Mouse (Mus musculus): ENCODE measurements around the gene Nptn.

Gene Nptn

DNA sequence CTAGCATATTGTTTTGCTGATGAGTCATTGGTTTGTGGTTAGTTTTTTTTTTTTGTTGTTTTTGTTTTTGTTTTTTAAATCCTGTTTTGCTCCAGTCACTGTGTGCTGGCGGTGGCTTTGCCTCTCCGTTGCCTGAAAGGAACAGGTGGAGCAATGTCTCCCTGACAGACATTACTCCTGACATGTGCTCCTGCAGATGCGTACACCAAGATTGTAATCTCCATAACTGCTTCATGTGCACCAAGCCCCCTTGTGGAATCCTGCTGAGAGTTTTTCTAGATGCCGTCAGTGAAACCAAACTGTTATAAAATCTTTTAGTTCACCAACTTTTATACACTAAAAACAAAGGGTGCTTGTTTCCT, 67.2 kb downstream of the Nptn start:
- no peak for DNase-seq (ENCODE audit: extremely low read depth, insufficient read length, low spot score)

DNA sequence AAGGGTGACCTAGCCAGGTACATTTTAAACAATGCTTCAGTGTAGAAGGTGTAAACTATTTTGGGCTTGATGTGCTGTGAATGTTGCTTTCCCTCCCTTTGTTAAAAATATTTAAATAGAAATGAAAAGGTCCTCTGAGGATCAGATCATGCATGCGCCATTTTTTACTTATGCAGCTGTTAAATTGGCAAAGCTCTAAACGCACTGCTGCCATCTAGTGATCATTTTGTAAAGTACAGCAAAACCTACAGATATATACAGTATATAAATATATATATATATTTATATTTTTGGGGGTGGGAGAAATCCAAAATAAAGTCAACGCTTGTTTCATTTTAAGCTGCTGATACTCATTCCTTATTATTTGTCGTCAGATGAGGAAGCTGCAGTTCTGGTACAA, 70.0 kb downstream of the Nptn start:
- DNase-seq (ENCODE audit: extremely low read depth, insufficient read length, low spot score): no peak

DNA sequence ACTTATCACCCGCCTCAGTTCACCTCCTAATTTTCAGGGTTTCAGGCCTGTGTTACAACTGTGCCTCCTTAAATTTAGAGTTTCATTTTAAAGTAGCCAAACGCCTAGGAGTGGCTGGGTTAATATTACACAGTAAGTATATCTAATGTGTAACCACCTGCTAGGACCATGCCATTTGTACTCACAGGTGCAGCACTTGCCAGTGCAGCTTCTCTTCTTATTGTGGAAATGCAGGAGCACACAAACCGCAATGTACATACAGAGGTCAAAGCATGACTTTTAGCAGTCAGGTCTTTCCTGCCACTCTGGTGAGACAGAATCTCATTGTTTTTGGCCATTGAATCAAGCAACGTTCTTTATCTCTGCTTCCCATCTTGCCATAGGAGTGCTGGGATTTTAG, 72.5 kb downstream of the Nptn start:
- DNase-seq (ENCODE audit: extremely low read depth, insufficient read length, low spot score): no peak

DNA sequence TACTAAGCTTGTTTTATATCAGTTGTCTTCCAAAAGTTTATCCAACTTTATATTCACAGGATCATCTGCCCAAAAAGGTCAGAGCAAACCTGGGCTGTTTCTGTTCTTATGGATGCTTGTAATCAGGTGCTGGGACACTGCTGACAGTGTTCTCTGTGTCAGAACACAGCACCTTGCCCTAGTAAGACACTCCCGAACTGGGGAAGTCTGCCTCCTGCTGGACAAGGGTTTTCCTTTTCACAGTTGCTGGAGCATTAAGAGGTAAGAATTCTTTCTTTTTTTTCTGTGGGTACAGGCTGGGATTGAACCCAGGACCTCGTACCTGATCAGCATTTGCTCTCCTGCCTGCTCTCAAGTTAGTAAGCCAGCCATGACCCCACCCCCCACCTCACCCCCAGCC, 74.4 kb downstream of the Nptn start:
- DNase-seq (ENCODE audit: extremely low read depth, insufficient read length, low spot score): no peak

DNA sequence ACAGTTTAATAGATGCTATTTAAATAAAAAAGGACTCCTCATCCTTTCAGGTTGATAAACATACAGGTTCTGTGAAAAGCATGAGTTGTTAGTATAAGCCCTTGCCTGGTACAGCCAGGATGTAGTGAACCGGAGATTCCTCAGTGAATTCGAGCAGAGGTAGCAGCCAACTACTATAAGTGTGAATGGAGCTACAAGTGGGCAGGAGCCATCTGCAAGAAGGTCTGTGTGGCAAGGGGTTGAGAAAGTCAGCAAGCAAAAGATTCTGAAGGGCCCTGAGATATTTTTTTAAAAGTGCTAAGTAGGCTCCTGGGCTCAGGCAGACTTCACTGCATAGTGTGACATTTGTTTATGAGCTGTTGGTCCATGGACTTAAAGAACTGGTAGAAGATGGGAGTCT, 74.8 kb downstream of the Nptn start:
- no peak for DNase-seq (ENCODE audit: extremely low read depth, insufficient read length, low spot score)

DNA sequence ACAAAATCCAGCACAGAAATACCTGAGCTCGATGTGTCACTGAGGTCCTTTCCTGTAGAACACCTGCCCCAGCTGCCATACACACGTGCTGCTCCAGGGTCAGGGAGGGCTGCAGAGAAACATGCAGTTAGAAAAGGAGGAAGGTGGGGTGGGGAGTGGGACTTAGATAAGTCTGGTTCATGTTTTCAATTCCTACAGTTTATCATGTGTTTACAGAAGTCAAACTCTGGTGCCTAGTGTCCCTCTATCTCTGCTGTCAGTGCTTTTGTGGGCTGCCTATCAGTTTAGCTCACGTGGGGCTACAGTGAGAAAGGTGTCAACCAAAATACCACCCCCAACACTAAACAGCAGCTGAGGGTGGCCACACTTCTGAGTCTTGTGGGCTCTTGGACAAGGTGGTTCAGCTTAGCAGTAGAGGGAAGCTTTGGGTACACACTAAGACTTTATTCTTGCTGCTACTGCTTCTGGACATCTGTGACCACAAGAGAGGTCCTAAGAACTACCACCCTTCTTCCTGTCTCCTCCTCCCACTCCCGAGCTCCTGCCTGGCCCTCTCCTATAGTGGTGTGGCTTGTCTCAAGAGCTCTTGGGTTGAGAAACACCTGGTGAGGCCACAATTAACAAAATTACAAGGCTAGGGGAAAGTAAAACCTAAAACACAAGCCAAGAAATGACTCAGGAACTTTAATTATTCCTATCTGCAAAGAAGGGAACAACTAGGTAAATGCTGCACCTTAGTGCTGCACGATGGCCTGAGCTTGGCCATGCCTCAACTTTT, 75.9 kb downstream of the Nptn start:
- no peak for DNase-seq (ENCODE audit: extremely low read depth, insufficient read length, low spot score)

DNA sequence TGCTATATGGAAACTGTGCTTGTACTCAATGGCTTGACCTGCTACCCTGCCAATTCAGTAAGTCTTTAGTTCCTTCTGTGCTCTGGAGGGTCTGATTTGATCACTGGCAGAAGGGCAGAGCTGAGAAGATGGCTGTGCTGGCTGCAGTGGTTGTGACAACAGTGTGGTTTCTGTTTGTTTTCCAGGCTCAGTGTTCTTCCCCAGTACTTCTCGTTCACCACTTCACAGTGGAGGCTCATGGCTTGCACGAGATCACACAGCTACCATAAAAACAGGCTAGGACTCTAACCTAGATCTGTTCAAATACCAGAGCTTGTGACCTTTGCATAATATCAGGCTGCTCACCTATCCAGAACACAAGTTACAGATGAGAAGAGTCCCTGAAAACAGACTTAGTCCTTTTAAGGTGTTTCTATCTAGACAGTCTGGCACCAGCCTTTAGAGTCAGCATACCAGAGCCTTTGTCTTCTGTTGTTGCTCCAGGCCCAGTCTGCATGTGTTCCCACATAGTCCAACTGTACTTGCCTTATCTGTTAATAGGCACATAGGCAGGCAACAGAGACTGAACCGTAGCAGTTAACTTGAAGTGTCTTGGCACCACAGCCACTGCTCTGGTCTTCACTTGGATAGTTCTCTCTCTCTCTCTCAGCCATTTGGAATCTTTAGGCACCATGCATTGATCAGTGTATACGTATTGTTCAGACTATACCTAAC, 76.7 kb downstream of the Nptn start:
- no peak for DNase-seq (ENCODE audit: extremely low read depth, insufficient read length, low spot score)

DNA sequence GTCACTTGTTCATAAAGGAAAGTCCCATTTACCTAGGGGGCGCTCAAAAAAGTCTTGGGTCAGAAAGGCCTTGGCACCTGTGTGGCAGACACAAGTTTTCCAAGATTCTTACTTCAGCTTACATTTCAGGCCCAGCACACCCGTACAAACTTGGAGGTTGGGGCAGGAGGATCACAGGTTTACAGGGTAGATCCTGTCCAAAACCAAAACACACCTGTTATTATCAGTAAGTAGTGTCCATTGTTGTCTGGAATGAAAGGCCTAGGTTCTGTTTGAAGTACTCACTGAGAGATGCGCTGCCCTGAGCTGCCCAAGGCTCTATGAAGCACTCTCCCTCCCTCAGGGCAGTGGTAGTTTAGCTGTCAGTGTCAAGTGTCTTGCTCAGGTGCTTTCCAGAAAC, 77.3 kb downstream of the Nptn start:
- no peak for DNase-seq (ENCODE audit: extremely low read depth, insufficient read length, low spot score)

DNA sequence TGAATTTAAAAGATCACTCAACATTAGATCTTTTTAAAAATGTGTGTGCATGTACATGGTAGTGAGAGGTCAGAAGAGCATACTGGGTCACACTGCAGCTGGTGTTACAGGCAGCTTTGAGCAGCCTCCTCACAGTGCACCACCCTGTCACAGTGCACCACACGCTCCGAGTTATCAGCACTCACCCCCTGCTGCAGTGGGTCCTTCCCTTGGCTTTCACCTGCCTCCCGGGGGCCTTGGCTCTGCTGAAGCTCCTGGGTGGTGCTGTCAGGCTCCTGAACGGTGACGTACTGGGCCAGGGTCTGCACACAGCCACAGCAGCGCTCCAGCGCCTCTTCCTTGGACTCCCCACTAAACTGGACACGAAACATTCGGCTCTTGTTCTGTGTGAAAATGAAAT, 77.9 kb downstream of the Nptn start:
- no peak for DNase-seq (ENCODE audit: extremely low read depth, insufficient read length, low spot score)

DNA sequence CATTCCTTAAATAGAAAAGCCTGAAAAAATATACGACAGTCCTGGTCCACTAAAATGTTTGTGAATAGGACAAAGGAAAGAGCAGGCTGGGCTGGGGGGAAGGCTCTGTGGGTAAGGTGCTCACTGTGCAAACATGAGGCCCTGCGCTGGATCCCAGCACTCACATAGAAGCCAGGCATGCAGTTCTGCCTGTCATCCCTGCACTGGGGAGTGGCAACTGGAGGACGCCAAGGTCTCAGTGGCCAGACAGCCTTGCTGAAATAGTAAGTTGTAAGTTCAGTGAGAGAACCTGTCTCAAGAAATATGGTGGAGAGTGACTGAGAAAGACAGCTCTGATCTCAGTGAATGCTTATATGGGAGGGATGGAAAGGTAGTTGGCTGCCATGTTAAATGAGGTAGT, 78.6 kb downstream of the Nptn start:
- no peak for DNase-seq (ENCODE audit: extremely low read depth, insufficient read length, low spot score)

DNA sequence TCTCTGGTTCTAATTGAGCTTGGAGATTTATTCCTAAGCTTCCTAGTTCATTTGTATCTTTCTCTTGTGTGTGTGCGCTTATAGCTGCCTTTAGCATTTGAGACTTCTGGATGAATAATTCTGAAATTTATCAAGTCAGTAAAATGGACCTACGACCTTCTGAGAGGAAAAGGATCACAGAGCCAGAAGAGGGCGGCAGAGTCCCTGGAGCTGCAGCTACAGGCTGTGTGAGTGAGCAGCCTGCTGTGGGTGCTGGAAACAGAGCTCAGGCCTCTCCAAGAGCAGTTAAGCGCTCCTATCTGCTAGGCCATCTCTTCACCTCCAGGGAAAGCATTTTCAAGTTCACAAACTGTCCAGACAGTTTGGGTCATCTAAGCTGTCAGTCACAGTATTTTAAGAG, 80.0 kb downstream of the Nptn start:
- no peak for DNase-seq (ENCODE audit: extremely low read depth, insufficient read length, low spot score)

DNA sequence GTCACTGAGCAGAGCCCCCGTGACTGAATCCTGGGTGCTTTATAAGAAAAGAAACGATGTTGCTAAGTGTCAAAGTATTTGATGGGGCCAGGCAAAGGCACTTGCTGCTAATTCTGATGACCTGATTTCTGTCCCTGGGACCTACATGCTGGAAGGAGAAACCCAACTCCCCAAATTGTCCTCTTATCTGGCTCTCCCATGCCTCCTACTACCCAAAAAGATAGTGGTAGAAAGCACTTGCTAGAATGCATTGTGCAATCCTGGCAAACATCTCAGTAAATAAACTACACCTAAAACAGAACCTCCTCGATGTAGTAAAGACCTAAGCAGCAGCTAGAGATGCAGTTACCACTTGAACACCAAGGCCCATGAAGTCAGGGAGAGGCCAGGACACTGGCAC, 80.8 kb downstream of the Nptn start:
- no peak for DNase-seq (ENCODE audit: extremely low read depth, insufficient read length, low spot score)

DNA sequence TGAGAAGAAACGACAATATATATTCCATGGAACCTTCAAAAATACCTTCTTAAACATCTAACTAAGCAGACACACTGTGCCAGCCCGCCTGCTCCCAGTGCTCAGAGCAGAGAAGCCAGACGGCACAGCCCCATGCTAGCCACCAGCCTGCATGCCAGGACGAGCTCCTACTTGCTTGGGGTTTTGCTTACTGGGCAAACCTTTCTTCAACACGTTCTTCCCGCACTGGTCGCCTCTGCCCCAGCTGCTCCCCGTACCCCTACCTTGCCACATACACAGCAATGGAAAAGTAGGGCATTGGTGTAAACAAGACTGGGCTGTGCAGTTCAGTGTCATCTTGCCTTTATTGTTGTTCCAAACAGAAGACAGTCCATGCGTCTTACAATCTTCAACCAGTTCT, 83.5 kb downstream of the Nptn start:
- no peak for DNase-seq (ENCODE audit: extremely low read depth, insufficient read length, low spot score)

DNA sequence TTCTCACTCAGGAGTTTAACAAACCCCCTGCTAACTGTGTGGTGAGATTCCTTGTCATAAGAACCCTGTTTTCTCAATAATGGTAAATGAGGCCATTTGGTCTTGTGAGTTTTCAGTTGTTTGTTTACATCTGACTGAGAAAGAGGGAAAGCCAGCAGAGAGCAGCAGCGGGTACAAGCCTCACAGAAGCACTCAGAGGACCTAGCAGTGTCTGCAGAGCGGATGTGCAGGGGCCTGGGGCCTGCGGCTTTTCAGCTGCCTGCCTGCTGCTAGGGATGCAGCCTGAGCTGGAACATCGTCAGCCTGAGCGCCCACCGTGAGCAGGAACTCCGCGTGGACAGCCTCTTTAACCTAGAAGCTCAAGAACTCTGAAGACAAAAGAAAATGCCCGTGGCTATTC, 84.2 kb downstream of the Nptn start:
- DNase-seq (ENCODE audit: extremely low read depth, insufficient read length, low spot score): no peak

DNA sequence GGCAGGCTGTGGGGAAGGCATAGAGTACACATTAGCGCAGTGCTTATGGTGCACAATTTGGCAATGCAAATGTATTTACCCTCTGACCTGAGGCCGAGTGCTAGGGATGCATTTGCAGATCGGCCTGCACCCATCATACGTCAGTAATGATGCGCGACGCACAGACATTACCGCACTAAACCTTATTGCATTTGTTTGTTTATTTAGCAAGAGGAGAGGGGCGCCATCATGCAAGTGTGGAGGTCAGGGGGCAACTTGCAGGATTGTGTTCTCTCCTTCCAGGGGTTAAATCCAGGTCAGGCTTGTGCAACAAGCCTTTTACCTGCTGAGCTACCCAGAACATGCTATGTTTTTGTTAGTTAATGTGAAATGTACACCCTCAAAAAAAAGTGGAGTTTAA, 85.2 kb downstream of the Nptn start:
- no peak for DNase-seq (ENCODE audit: extremely low read depth, insufficient read length, low spot score)

DNA sequence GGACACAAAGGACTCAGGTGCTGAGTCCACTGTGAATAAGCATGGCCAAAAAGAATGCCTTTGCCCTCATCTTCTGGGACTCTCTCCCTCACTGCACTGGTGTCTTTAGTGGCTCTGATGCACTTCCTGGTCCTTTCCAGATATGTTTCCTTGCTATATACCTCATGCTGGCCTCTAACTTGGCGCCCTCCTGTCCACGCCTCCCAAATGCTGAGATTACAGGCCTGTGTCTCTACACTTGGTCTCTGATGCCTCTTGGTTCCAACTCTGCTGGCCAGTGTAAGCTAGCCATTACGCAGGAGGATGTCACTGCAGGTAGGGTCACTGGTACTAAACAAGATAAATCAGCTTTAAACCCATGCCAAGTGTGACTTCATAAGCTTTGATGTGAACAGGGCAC, 86.1 kb downstream of the Nptn start:
- DNase-seq (ENCODE audit: extremely low read depth, insufficient read length, low spot score): no peak

DNA sequence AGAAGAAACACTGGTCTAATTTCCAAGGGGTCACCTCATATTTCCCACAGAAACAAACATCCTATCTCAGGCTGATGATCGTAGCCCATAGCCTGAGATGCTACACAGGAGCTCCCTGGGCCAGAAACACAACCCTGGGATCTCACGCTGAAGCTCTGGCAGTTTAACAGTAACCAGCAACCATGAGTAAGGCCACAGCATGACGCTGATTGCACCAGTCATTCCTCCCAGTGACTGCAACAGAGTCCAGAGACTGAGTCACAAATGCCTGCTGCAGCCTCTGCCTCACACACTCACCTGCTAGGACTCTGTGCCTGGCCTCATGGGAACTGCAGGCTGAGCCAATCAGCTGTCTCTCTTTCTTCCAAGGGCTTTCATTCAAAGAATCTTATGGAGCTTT, 87.0 kb downstream of the Nptn start:
- DNase-seq (ENCODE audit: extremely low read depth, insufficient read length, low spot score): no peak

DNA sequence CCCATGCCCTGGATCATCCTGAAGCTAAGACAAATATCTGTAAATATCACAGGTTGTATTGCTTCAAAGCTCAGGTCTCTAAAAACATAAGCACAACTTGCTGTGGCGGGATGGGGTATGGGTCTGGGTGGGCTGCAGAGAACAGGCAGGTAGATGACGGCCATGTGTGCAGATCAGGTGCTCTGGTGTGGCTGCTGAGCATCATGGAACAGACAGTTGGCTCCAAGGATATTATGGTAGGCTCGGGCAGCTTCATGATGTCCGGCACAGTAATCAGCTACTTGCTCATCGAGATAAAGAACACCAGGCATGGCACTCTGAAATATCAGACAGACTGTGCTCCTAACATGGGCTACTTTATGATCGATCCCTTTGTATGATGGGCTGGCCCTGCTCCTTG, 87.8 kb downstream of the Nptn start:
- DNase-seq (ENCODE audit: extremely low read depth, insufficient read length, low spot score): no peak

DNA sequence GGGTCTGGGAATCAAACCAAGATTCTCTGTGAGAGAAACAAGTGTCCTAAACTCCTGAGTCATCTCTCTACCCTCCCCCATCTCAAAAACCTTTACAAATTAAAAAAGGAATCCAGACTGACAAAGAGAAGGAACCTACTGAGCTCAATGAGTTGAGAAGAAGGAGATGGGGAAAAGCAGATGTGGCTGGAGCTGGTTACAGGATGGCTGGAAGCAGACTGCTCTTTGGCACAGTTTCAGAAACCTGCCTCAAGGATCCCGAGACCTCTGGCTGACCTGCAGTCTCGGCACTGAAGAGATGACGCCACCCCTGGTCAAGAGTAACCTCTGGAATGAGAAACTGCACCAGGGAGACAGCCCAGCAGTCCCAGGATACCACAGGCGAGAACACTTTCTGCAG, 90.4 kb downstream of the Nptn start:
- peak; percentile 64 for DNase-seq (ENCODE audit: extremely low read depth, insufficient read length, low spot score)

DNA sequence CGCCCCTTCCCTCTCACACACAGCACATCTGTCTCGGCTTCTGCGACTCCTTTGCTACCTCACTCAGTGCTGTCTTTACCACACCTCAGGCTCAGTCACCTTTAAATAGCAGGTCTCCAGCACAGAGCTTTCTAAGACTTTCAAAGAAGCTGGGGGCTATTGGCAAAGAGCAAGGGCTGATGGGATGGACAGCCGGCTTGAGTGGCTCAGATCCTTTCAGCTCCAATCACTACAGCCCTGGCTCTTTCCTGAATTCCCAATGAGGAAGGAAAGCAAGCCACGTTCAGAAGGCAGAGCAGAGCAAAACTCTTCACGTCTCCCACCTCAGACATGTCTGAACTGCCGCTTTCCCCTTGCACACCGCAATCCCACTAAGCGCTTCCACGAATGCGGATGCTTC, 92.7 kb downstream of the Nptn start:
- DNase-seq (ENCODE audit: extremely low read depth, insufficient read length, low spot score): no peak

DNA sequence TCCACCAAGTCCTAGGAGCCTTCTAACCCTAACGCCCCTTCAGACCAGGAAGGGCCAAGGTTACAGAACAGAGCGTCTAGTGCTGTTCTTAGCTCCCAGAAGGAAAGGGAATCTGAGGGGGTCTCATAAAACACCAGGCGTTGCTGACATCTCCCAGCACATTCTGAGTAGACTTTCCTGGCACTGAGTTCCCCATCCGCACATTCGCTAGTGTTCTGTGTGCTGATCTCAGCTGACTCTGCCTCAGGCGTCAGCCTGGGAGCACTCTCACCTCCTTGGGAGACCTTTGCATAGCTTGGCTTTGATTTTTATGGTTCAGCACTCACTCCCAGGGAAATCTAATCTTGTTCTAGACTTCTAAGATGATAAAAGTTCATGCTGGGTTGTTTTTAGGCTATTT, 93.3 kb downstream of the Nptn start:
- DNase-seq (ENCODE audit: extremely low read depth, insufficient read length, low spot score): no peak

DNA sequence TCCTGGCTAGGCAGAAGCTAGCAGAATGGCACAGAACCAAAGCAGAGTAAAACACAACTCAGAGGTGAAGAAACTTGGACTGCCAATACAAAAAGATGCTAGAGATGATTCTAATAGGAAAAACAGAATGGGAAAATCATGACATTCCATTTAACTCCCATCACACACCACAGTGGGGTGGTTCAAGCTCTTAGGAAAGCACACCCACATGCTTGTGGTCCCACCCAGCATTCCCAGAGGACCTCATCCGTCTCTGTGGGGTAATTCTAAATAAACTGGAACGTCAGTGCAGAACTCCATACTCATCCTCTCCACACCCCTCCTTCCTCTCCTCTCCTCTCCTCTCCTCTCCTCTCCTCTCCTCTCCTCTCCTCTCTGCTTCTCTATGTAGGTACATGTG, 99.4 kb downstream of the Nptn start:
- peak; percentile 50 for DNase-seq (ENCODE audit: extremely low read depth, insufficient read length, low spot score)

DNA sequence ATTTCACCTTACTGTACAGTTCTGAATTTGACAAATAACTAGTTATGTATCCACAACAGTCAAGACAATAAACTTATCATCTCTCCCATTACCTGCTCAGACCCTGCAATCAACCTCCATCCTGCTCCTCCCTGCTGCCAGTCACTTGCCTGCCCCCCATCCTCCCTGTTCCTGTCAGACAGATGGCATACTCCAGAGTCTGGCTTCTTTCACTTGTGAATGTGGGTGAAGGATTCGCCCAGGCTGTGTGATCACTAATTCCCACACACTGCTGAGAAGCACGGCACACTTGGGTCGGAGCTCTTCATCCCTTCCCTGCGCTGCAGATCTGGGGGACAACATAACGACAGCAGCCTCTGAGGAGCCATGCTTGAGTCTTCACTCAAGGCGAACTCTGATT, 100.1 kb downstream of the Nptn start:
- DNase-seq (ENCODE audit: extremely low read depth, insufficient read length, low spot score): no peak

Measured in 3134 (cell line).